Mouse (Mus musculus) cerebellum, adult 2 months (tissue): ENCODE results near the gene Tpp1. TPM values are rescaled to one million over a fixed set of nuclear protein-coding genes. Genes with fewer than 3 reads are reported as not detected.
A peak's percentile ranks its signal among the peaks of the same experiment; 100 is the strongest.

Experiments
- DNase-seq, 2 experiments: peaks; one replicate each; pipeline ENCODE4 v3.0.0; 2021
- H3K27ac ChIP-seq: fragments of 200-500 bp; 2 replicates; pipeline ENCODE4 v1.5.1; 2012; ENCODE audit warnings: low read length, control low read depth, inconsistent platforms; ENCODE audit not compliant: insufficient read depth
- H3K27me3 ChIP-seq: fragments of 200-500 bp; 2 replicates; pipeline ENCODE4 v1.6.1; 2012; ENCODE audit warnings: inconsistent platforms, mild to moderate bottlenecking, low read length, moderate library complexity; ENCODE audit not compliant: control insufficient read depth, insufficient read depth
- H3K4me1 ChIP-seq: fragments of 200-500 bp; 2 replicates; pipeline ENCODE4 v1.6.1; 2011; ENCODE audit warnings: low read length; ENCODE audit not compliant: control insufficient read depth, insufficient read depth
- H3K4me3 ChIP-seq: fragments of 200-500 bp; replicated peaks from 2 replicates; pipeline ENCODE3; 2011; ENCODE audit warnings: mild to moderate bottlenecking, low read depth, low read length, control low read depth; ENCODE audit not compliant: insufficient read depth
- CTCF ChIP-seq: fragments of 200-500 bp; IDR thresholded peaks from 2 replicates; pipeline ENCODE4 v1.5.1; 2011; ENCODE audit warnings: low read depth, mild to moderate bottlenecking, control low read depth, low read length, moderate library complexity, borderline replicate concordance; ENCODE audit not compliant: insufficient read depth
- POLR2A ChIP-seq: fragments of 200-500 bp; IDR thresholded peaks from 2 replicates; pipeline ENCODE4 v1.6.1; 2011; ENCODE audit warnings: low read length, control low read depth, borderline replicate concordance; ENCODE audit not compliant: insufficient read depth
- WGBS: fragments of 180-500 bp; shearing (Covaris S2); methylation state at CpG from one replicate; pipeline ENCODE4 v1.1.7; 2018; 5-methylcytosine and 5-hydroxymethylcytosine counted together
- polyA plus RNA-seq: library from polyadenylated mRNA; depleted of rRNA; stranded (reverse); fragments of >200 nt; gene quantifications from 2 replicates; pipeline ENCODE4 v1.2.3, GENCODE M21; 2012

Gene Tpp1
- polyA plus RNA-seq, 1 experiment, result 92.1 TPM

- Histone ChIP-seq H3K27me3 (no peaks in the 10 kb centered on the region; the same call in 1 of the 2 replicates), H3K4me3 (peak overlapping the region; percentile 32), H3K4me1 (no peaks in the 10 kb centered on the region), H3K27ac (no peak overlapping the region)
- WGBS, result 9% methylated on average over 19 of the region's 20 CpGs
- no peak for DNase-seq
- TF ChIP-seq CTCF (no peak), POLR2A (no peak)
These were observed 34.7 kb upstream of the Tpp1 start for GRCm38 (mm10) chr7:105786506-105787284.

GRCm38 (mm10) chr7:105784556-105784955 lies 32.5 kb upstream of the Tpp1 start:
- Histone ChIP-seq H3K27me3 (no peaks in the 10 kb centered on the region; the same call in 1 of the 2 replicates), H3K4me1 (no peaks in the 10 kb centered on the region), H3K27ac (no peak overlapping the region), H3K4me3 (no peak overlapping the region)
- TF ChIP-seq CTCF (no peak), POLR2A (no peak)
- WGBS, result 35% methylated on average over 4 of the region's 4 CpGs
- no peak for DNase-seq

GRCm38 (mm10) chr7:105783861-105784260 lies 31.8 kb upstream of the Tpp1 start:
- TF ChIP-seq CTCF, result no peak
- TF ChIP-seq POLR2A, result no peak
- Histone ChIP-seq H3K27me3 (no peaks in the 10 kb centered on the region; the same call in 1 of the 2 replicates), H3K4me3 (no peak overlapping the region), H3K27ac (no peak overlapping the region), H3K4me1 (no peaks in the 10 kb centered on the region)
- DNase-seq, result no peak
- WGBS, result 66% methylated on average over 4 of the region's 4 CpGs

- Histone ChIP-seq H3K27ac (no peak overlapping the region), H3K4me3 (no peak overlapping the region), H3K27me3 (no peaks in the 10 kb centered on the region), H3K4me1 (peaks cover 7% of the 10 kb centered on the region)
- TF ChIP-seq POLR2A (no peak), CTCF (no peak)
- 19% methylated on average over 4 of the region's 4 CpGs for WGBS
- DNase-seq, result no peak
These were observed 26.7 kb upstream of the Tpp1 start for GRCm38 (mm10) chr7:105778553-105779265.

- peaks cover 7% of the 10 kb centered on the region for H3K4me1 ChIP-seq
- TF ChIP-seq CTCF, result no peak
- WGBS, result 31% methylated on average over 13 of the region's 13 CpGs
- no peak overlapping the region for H3K4me3 ChIP-seq
- H3K27me3 ChIP-seq, result no peaks in the 10 kb centered on the region
- no peak overlapping the region for H3K27ac ChIP-seq
- DNase-seq, result no peak
These were observed 25.9 kb upstream of the Tpp1 start for GRCm38 (mm10) chr7:105777797-105778552.

- no peak for TF ChIP-seq CTCF
- no peak for TF ChIP-seq POLR2A
- 96% methylated on average over 1 of the region's 1 CpGs for WGBS
- Histone ChIP-seq H3K4me1 (peaks cover 7% of the 10 kb centered on the region), H3K27me3 (no peaks in the 10 kb centered on the region), H3K27ac (no peak overlapping the region), H3K4me3 (no peak overlapping the region)
- no peak for DNase-seq
These were observed 25.3 kb upstream of the Tpp1 start for GRCm38 (mm10) chr7:105777316-105777715.

GRCm38 (mm10) chr7:105776026-105776425 lies 24.0 kb upstream of the Tpp1 start:
- DNase-seq, result no peak

More at GRCm38 (mm10) chr7:105776026-105776425, 24.0 kb upstream of the Tpp1 start:
- H3K4me3 ChIP-seq, result no peak overlapping the region
- peaks cover 7% of the 10 kb centered on the region for H3K4me1 ChIP-seq
- H3K27ac ChIP-seq, result no peak overlapping the region
- 89% methylated on average over 2 of the region's 2 CpGs for WGBS
- TF ChIP-seq POLR2A (no peak), CTCF (no peak)
- no peaks in the 10 kb centered on the region for H3K27me3 ChIP-seq
